In genomic region chr9:114388288-114388687, GRCm38 (mm10) we compare ENCODE assay signal across 21 mouse cellular contexts. TPM values are rescaled to one million over a fixed set of nuclear protein-coding genes. Genes with fewer than 3 reads are reported as not detected.
A peak's percentile ranks its signal among the peaks of the same experiment; 100 is the strongest.
DNase-seq lines count a peak whose midpoint lies in the region; ATAC-seq lines count a peak whose summit lies in the region.
"Had no signal": no experiment of that assay in that cellular context is flagged by ENCODE, and none has a peak within 500 bp of the region (broad histone marks: within the 10 kb centered on the region; RNA-seq: fewer than 3 reads in every experiment).

No protein-coding gene starts in this region.

- H3K9ac ChIP-seq in kidney, embryonic 15.5 days, result no peak overlapping the region
- H3K9ac ChIP-seq in embryonic facial prominence, embryonic 13.5 days, result peak overlapping the region; percentile 32; the same call in 1 of the 2 replicates
- H3K9ac ChIP-seq in intestine, embryonic 16.5 days (ENCODE audit: low read depth, low read length), result peak overlapping the region; percentile 40
- H3K9ac ChIP-seq: liver, embryonic 13.5 days had no signal

- H3K4me3 ChIP-seq in kidney, embryonic 15.5 days (replicated peaks), result no peak overlapping the region
- no peak overlapping the region for H3K4me3 ChIP-seq in embryonic facial prominence, embryonic 13.5 days
- no peak overlapping the region for H3K4me3 ChIP-seq in intestine, embryonic 16.5 days (ENCODE audit: low read length)
- H3K4me3 ChIP-seq: forebrain, embryonic 10.5 days; liver, embryonic 13.5 days had no signal

- H3K9me3 ChIP-seq in kidney, embryonic 15.5 days (replicated peaks), result no peaks in the 10 kb centered on the region; the same call in 1 of the 2 replicates
- H3K9me3 ChIP-seq in embryonic facial prominence, embryonic 13.5 days, result no peaks in the 10 kb centered on the region
- H3K9me3 ChIP-seq in intestine, embryonic 16.5 days (ENCODE audit: control insufficient read depth, low read length), result no peaks in the 10 kb centered on the region
- H3K9me3 ChIP-seq: forebrain, embryonic 10.5 days; liver, embryonic 13.5 days; megakaryocyte, embryonic 14.5 days had no signal

- peaks cover 35% of the 10 kb centered on the region for H3K4me1 ChIP-seq in kidney, embryonic 15.5 days
- peaks cover 16% of the 10 kb centered on the region for H3K4me1 ChIP-seq in embryonic facial prominence, embryonic 13.5 days
- H3K4me1 ChIP-seq in intestine, embryonic 16.5 days (ENCODE audit: control insufficient read depth, insufficient read depth, low read length), result peaks cover 20% of the 10 kb centered on the region

- H3K27me3 ChIP-seq in kidney, embryonic 15.5 days, result no peaks in the 10 kb centered on the region
- no peaks in the 10 kb centered on the region for H3K27me3 ChIP-seq in embryonic facial prominence, embryonic 13.5 days
- no peaks in the 10 kb centered on the region for H3K27me3 ChIP-seq in intestine, embryonic 16.5 days (replicated peaks; ENCODE audit: control insufficient read depth, insufficient read depth, low read length)
- H3K27me3 ChIP-seq: liver, embryonic 13.5 days; megakaryocyte, embryonic 14.5 days had no signal

- H3K4me2 ChIP-seq in kidney, embryonic 15.5 days, result peak overlapping the region; percentile 90; the same call in 1 of the 2 replicates
- H3K4me2 ChIP-seq in embryonic facial prominence, embryonic 13.5 days, result peak overlapping the region; percentile 75
- H3K4me2 ChIP-seq in intestine, embryonic 16.5 days (ENCODE audit: low read depth, low read length), result no peak overlapping the region
- H3K4me2 ChIP-seq: liver, embryonic 13.5 days had no signal

- H3K36me3 ChIP-seq in kidney, embryonic 15.5 days, result peaks cover 23% of the 10 kb centered on the region
- peaks cover 33% of the 10 kb centered on the region for H3K36me3 ChIP-seq in embryonic facial prominence, embryonic 13.5 days
- peaks cover 5% of the 10 kb centered on the region for H3K36me3 ChIP-seq in intestine, embryonic 16.5 days (ENCODE audit: control insufficient read depth, insufficient read depth, low read length)

- H3K27ac ChIP-seq in kidney, embryonic 15.5 days, result peak overlapping the region; percentile 93; the same call in 1 of the 2 replicates
- H3K27ac ChIP-seq in embryonic facial prominence, embryonic 13.5 days, result peak overlapping the region; percentile 45; the same call in 1 of the 2 replicates
- peak overlapping the region; percentile 69; the same call in 1 of the 2 replicates for H3K27ac ChIP-seq in intestine, embryonic 16.5 days (ENCODE audit: low read length)
- H3K27ac ChIP-seq: forebrain, embryonic 10.5 days; liver, embryonic 13.5 days had no signal

- ATAC-seq in kidney, embryonic 15.5 days (replicated peaks; ENCODE audit: low FRiP score), result no peak
- ATAC-seq in embryonic facial prominence, embryonic 13.5 days (ENCODE audit: insufficient number of reproducible peaks, insufficient read depth, low FRiP score, low TSS enrichment, low read depth), result no peak
- ATAC-seq in intestine, embryonic 16.5 days, result no peak
- no peak for ATAC-seq in CD4-positive, CD25-positive, alpha-beta regulatory T cell, adult 4 months
- ATAC-seq: midbrain, embryonic 16.5 days had no signal

- whole genome bisulfite sequencing in kidney, embryonic 15.5 days, result 80% methylated on average over 8 of the region's 8 CpGs
- WGBS in embryonic facial prominence, embryonic 13.5 days, result 76% methylated on average over 8 of the region's 8 CpGs
- 88% methylated on average over 8 of the region's 8 CpGs for WGBS in intestine, embryonic 16.5 days

- DNase-seq in heart, adult 11 months, result peak; percentile 85
- DNase-seq in heart, postnatal 4 days, result no peak
- DNase-seq in kidney, postnatal 4 days, result no peak
- DNase-seq: kidney, postnatal 14 days; liver, embryonic 13.5 days; lung, postnatal 10 days; right cerebral cortex, postnatal 14 days; thymus, adult 2 months had no signal

RNA-seq across cellular contexts. Expression of gene Crtap, which starts 2.2 kb away (rescaled TPM):
- 10 to 100 TPM; 69.7 to 79.2 TPM for total RNA-seq in heart, postnatal 4 days (2021)
- polyA plus RNA-seq in kidney, embryonic 15.5 days (2015; fragmentation: Nextera tagmentation; extraction: Ambion mirVana), result 128 and 138 TPM in 2 replicates
- 131 and 154 TPM in 2 replicates for polyA plus RNA-seq in embryonic facial prominence, embryonic 13.5 days (2015; fragmentation: Nextera tagmentation; extraction: Ambion mirVana)
- polyA plus RNA-seq in intestine, embryonic 16.5 days (2015; fragmentation: Nextera tagmentation; extraction: Ambion mirVana), result 98.2 and 104 TPM in 2 replicates
- polyA plus RNA-seq in CD4-positive, CD25-positive, alpha-beta regulatory T cell, adult 4 months (2017; shearing (Covaris generic)), result 1 to 10 TPM; 2.4 to 2.9 TPM

RNA-seq across cellular contexts. Expression of gene Glb1, which starts 12.6 kb away (rescaled TPM):
- 10 to 100 TPM; 25.0 to 26.0 TPM for total RNA-seq in heart, postnatal 4 days (2021)
- 54.0 and 58.4 TPM in 2 replicates for polyA plus RNA-seq in kidney, embryonic 15.5 days (2015; fragmentation: Nextera tagmentation; extraction: Ambion mirVana)
- polyA plus RNA-seq in embryonic facial prominence, embryonic 13.5 days (2015; fragmentation: Nextera tagmentation; extraction: Ambion mirVana), result 27.7 and 27.9 TPM in 2 replicates
- 295 and 399 TPM in 2 replicates for polyA plus RNA-seq in intestine, embryonic 16.5 days (2015; fragmentation: Nextera tagmentation; extraction: Ambion mirVana)
- polyA plus RNA-seq in CD4-positive, CD25-positive, alpha-beta regulatory T cell, adult 4 months (2017; shearing (Covaris generic)), result 10 to 100 TPM; 43.0 to 62.1 TPM

RNA-seq across cellular contexts. Expression of gene Tmppe, which starts 12.6 kb away (rescaled TPM):
- total RNA-seq in heart, postnatal 4 days (2021), result 1 to 10 TPM; 5.8 to 6.6 TPM
- polyA plus RNA-seq in kidney, embryonic 15.5 days (2015; fragmentation: Nextera tagmentation; extraction: Ambion mirVana), result 11.0 and 12.5 TPM in 2 replicates
- 7.8 and 8.5 TPM in 2 replicates for polyA plus RNA-seq in embryonic facial prominence, embryonic 13.5 days (2015; fragmentation: Nextera tagmentation; extraction: Ambion mirVana)
- 31.2 and 40.7 TPM in 2 replicates for polyA plus RNA-seq in intestine, embryonic 16.5 days (2015; fragmentation: Nextera tagmentation; extraction: Ambion mirVana)
- 10 to 100 TPM; 10.9 to 20.8 TPM for polyA plus RNA-seq in CD4-positive, CD25-positive, alpha-beta regulatory T cell, adult 4 months (2017; shearing (Covaris generic))

RNA-seq across cellular contexts. Expression of gene Bcl2a1c, which starts 58.4 kb away (rescaled TPM):
- total RNA-seq in heart, postnatal 4 days (2021), result not detected
- polyA plus RNA-seq in kidney, embryonic 15.5 days (2015; fragmentation: Nextera tagmentation; extraction: Ambion mirVana), result not detected in 2 replicates
- polyA plus RNA-seq in embryonic facial prominence, embryonic 13.5 days (2015; fragmentation: Nextera tagmentation; extraction: Ambion mirVana), result not detected in 2 replicates
- polyA plus RNA-seq in intestine, embryonic 16.5 days (2015; fragmentation: Nextera tagmentation; extraction: Ambion mirVana), result not detected in 2 replicates
- 1 to 10 TPM in 1 of 2 experiments, not detected in 1; 2.5 TPM for polyA plus RNA-seq in CD4-positive, CD25-positive, alpha-beta regulatory T cell, adult 4 months (2017; shearing (Covaris generic))
- total RNA-seq: adrenal gland, postnatal 36 days; G1E; layer of hippocampus, postnatal 10 days; left cerebral cortex, postnatal 14 days had no signal
- polyA plus RNA-seq: C2C12; forebrain, embryonic 10.5 days; G1E; gonadal fat pad, adult 2 months; liver, embryonic 13.5 days; midbrain, embryonic 16.5 days; thymus, adult 2 months had no signal

Comparison
In these comparisons a context has a peak if more than half of its experiments do, and no peak if none do; other contexts are left out.
1. RNA of gene Crtap, which starts 2.2 kb away (polyA plus RNA-seq): 128 to 138 TPM in kidney, embryonic 15.5 days, 131 to 154 TPM in embryonic facial prominence, embryonic 13.5 days and 98.2 to 104 TPM in intestine, embryonic 16.5 days; 2.4 to 2.9 TPM in CD4-positive, CD25-positive, alpha-beta regulatory T cell, adult 4 months; every median in the first group is over 10 times any median in the second.
2. Peak in every context shown above with its lines, with median percentiles within 50 percentile points of each other: H3K27ac ChIP-seq.